Mouse (Mus musculus) ovary, postnatal 10 days (tissue): ENCODE measurements around the gene March5.

Experiments
- DNase-seq: peaks from one replicate; pipeline ENCODE4 v3.0.0; 2022; ENCODE audit warnings: low spot score

The March5 gene

GRCm38 (mm10) chr19:37263943-37264897 is 56.9 kb downstream of the March5 start:
- DNase-seq = no peak

- DNase-seq = peak; percentile 70
These were observed 58.2 kb downstream of the March5 start for GRCm38 (mm10) chr19:37265333-37266103.

- no peak for DNase-seq
These were observed 61.8 kb downstream of the March5 start for GRCm38 (mm10) chr19:37269106-37269505.
